Mouse (Mus musculus): Measurements from ENCODE around the gene Marc2.

Marc2 gene

GRCm38 (mm10) chr1:184853922-184854321, 7.7 kb upstream of the Marc2 start:
- no peak for DNase-seq (ENCODE audit: low spot score)

- peak; percentile 92 for DNase-seq (ENCODE audit: low spot score)
These were observed 7.1 kb upstream of the Marc2 start for GRCm38 (mm10) chr1:184853339-184853738.

GRCm38 (mm10) chr1:184851741-184852618, 5.7 kb upstream of the Marc2 start:
- peak; percentile 94 for DNase-seq (ENCODE audit: low spot score)

- DNase-seq (ENCODE audit: low spot score), result no peak
These were observed 4.9 kb upstream of the Marc2 start for GRCm38 (mm10) chr1:184851166-184851565.

GRCm38 (mm10) chr1:184846973-184847372, 722 bp upstream of the Marc2 start:
- no peak for DNase-seq (ENCODE audit: low spot score)

- DNase-seq (ENCODE audit: low spot score), result peak; percentile 94
These were observed 860 bp downstream of the Marc2 start for GRCm38 (mm10) chr1:184845111-184846071.

- DNase-seq (ENCODE audit: low spot score), result peak; percentile 58
These were observed 1.8 kb downstream of the Marc2 start for GRCm38 (mm10) chr1:184844326-184845066.

GRCm38 (mm10) chr1:184837649-184838048, 8.6 kb downstream of the Marc2 start:
- DNase-seq (ENCODE audit: low spot score), result no peak

- no peak for DNase-seq (ENCODE audit: low spot score)
These were observed 9.9 kb downstream of the Marc2 start for GRCm38 (mm10) chr1:184836350-184836749.

GRCm38 (mm10) chr1:184833499-184833898, 12.8 kb downstream of the Marc2 start:
- no peak for DNase-seq (ENCODE audit: low spot score)

- no peak for DNase-seq (ENCODE audit: low spot score)
These were observed 14.0 kb downstream of the Marc2 start for GRCm38 (mm10) chr1:184832211-184832610.

GRCm38 (mm10) chr1:184829897-184830296, 16.4 kb downstream of the Marc2 start:
- no peak for DNase-seq (ENCODE audit: low spot score)

- DNase-seq (ENCODE audit: low spot score), result no peak
These were observed 19.0 kb downstream of the Marc2 start for GRCm38 (mm10) chr1:184827175-184827701.

- DNase-seq (ENCODE audit: low spot score), result peak; percentile 29
These were observed 21.2 kb downstream of the Marc2 start for GRCm38 (mm10) chr1:184825093-184825492.

- DNase-seq (ENCODE audit: low spot score), result peak; percentile 92
These were observed 21.8 kb downstream of the Marc2 start for GRCm38 (mm10) chr1:184824439-184824851.

- DNase-seq (ENCODE audit: low spot score), result no peak
These were observed 23.6 kb downstream of the Marc2 start for GRCm38 (mm10) chr1:184822678-184823077.

GRCm38 (mm10) chr1:184817768-184818167, 28.5 kb downstream of the Marc2 start:
- no peak for DNase-seq (ENCODE audit: low spot score)

GRCm38 (mm10) chr1:184811716-184812250, 34.5 kb downstream of the Marc2 start:
- no peak for DNase-seq (ENCODE audit: low spot score)

- DNase-seq (ENCODE audit: low spot score), result no peak
These were observed 35.3 kb downstream of the Marc2 start, which contains the start of gene Marc1 for GRCm38 (mm10) chr1:184810780-184811575. Marc1 (minus strand) TSS chr1:184811313.

GRCm38 (mm10) chr1:184809578-184810001, 36.7 kb downstream of the Marc2 start:
- no peak for DNase-seq (ENCODE audit: low spot score)

All from lung, postnatal 25 days (tissue).